Mouse (Mus musculus) CH12.LX (cell line): ENCODE measurements around the gene Arid5b. TPM values are rescaled to one million over a fixed set of nuclear protein-coding genes. Genes with fewer than 3 reads are reported as not detected.
A peak's percentile ranks its signal among the peaks of the same experiment; 100 is the strongest.

Source experiments
- DNase-seq: peaks from one replicate; pipeline ENCODE4 v3.0.0-alpha.2; 2013; ENCODE audit errors: extremely low read depth
- H3K27ac ChIP-seq: 2 replicates; pipeline ENCODE4 v1.5.1; 2012; ENCODE audit warnings: low read depth, mild to moderate bottlenecking, control low read depth, moderate library complexity; ENCODE audit not compliant: insufficient read depth
- H3K27me3 ChIP-seq: replicated peaks from 2 replicates; pipeline ENCODE3; 2012; ENCODE audit warnings: inconsistent platforms
- H3K36me3 ChIP-seq, 2 experiments: replicated peaks in 1 of 2; 2 replicates each; pipeline versions ENCODE3 to v1.6.1; 2012; ENCODE audit warnings: inconsistent platforms in 1 of 2, low read length in 1 of 2, mild to moderate bottlenecking in 1 of 2, mixed read lengths in 1 of 2, moderate library complexity in 1 of 2; ENCODE audit not compliant: control insufficient read depth in 1 of 2, insufficient read depth in 1 of 2
- H3K4me1 ChIP-seq, 2 experiments: 2 replicates each; pipeline ENCODE4 v1.6.1; 2012; ENCODE audit warnings: inconsistent platforms in 1 of 2, moderate library complexity in 1 of 2; ENCODE audit not compliant: insufficient read depth in 2 of 2, control insufficient read depth in 1 of 2
- H3K4me2 ChIP-seq: 2 replicates; pipeline ENCODE4 v1.6.1; 2012; ENCODE audit warnings: low read depth, mild to moderate bottlenecking, control low read depth; ENCODE audit not compliant: poor library complexity, insufficient read depth, severe bottlenecking
- H3K4me3 ChIP-seq, 3 experiments: fragments of 150-350 bp in 1 of 3; sonication (generic) in 1 of 3; replicated peaks in 1 of 3; 2 replicates each; pipeline versions ENCODE3 to v1.5.1; 2011 to 2012; ENCODE audit warnings: low read depth in 2 of 3, low read length in 2 of 3, mild to moderate bottlenecking in 2 of 3, moderate library complexity in 2 of 3, control low read depth in 1 of 3, improper control_type of control experiment in 1 of 3, inconsistent platforms in 1 of 3, mixed read lengths in 1 of 3; ENCODE audit not compliant: poor library complexity in 1 of 3
- H3K79me2 ChIP-seq: replicated peaks from 2 replicates; pipeline ENCODE4 v1.6.1; 2012; ENCODE audit warnings: mild to moderate bottlenecking, moderate library complexity; ENCODE audit not compliant: control insufficient read depth, poor library complexity, insufficient read depth, severe bottlenecking; ENCODE audit errors: extremely low read depth
- H3K9ac ChIP-seq: 2 replicates; pipeline ENCODE4 v1.6.1; 2012; ENCODE audit warnings: low read depth, mild to moderate bottlenecking, control low read depth, moderate library complexity; ENCODE audit not compliant: insufficient read depth
- H3K9me3 ChIP-seq: replicated peaks from 2 replicates; pipeline ENCODE3; 2012; ENCODE audit warnings: low read length, inconsistent platforms, mixed read lengths
- BHLHE40 ChIP-seq: IDR thresholded peaks from 2 replicates; pipeline ENCODE4 v1.6.1; 2011; ENCODE audit warnings: mild to moderate bottlenecking, low read depth, low read length, improper control_type of control experiment
- CHD1 ChIP-seq: IDR thresholded peaks from 2 replicates; pipeline ENCODE4 v1.6.1; 2012; ENCODE audit warnings: low read depth, low read length, improper control_type of control experiment, inconsistent platforms
- CHD2 ChIP-seq: IDR thresholded peaks from 2 replicates; pipeline ENCODE4 v1.6.1; 2011; ENCODE audit warnings: low read length, improper control_type of control experiment
- CTCF ChIP-seq, 2 experiments: IDR thresholded peaks in 1 of 2; conservative IDR thresholded peaks in 1 of 2; 2 replicates each; pipeline ENCODE4 v1.5.1; 2011 to 2012; ENCODE audit warnings: low read depth in 2 of 2, low read length in 2 of 2, improper control_type of control experiment in 1 of 2, inconsistent platforms in 1 of 2, mild to moderate bottlenecking in 1 of 2, moderate library complexity in 1 of 2
- E2F4 ChIP-seq: IDR thresholded peaks from 2 replicates; pipeline ENCODE4 v1.6.1; 2011; ENCODE audit warnings: low read depth, low read length, improper control_type of control experiment; ENCODE audit not compliant: insufficient replicate concordance
- ELF1 ChIP-seq: IDR thresholded peaks from 2 replicates; pipeline ENCODE4 v1.6.1; 2014; ENCODE audit warnings: low read depth, mild to moderate bottlenecking, inconsistent platforms, low read length, improper control_type of control experiment
- EP300 ChIP-seq: IDR thresholded peaks from 2 replicates; pipeline ENCODE4 v1.6.1; 2011; ENCODE audit warnings: low read length, improper control_type of control experiment
- HCFC1 ChIP-seq: IDR thresholded peaks from 2 replicates; pipeline ENCODE4 v1.6.1; 2012; ENCODE audit warnings: low read depth, mild to moderate bottlenecking, inconsistent platforms, low read length, improper control_type of control experiment
- IRF4 ChIP-seq: IDR thresholded peaks from 2 replicates; pipeline ENCODE4 v1.6.1; 2014; ENCODE audit warnings: low read depth, mild to moderate bottlenecking, inconsistent platforms, low read length, improper control_type of control experiment
- JUND ChIP-seq: conservative IDR thresholded peaks from 2 replicates; pipeline ENCODE4 v1.6.1; 2011; ENCODE audit warnings: low read depth, low read length, improper control_type of control experiment
- MAFK ChIP-seq: IDR thresholded peaks from 2 replicates; pipeline ENCODE4 v1.6.1; 2011; ENCODE audit warnings: low read length, improper control_type of control experiment; ENCODE audit not compliant: insufficient replicate concordance
- MAX ChIP-seq: IDR thresholded peaks from 2 replicates; pipeline ENCODE4 v1.6.1; 2011; ENCODE audit warnings: low read length, improper control_type of control experiment
- MAZ ChIP-seq: IDR thresholded peaks from 2 replicates; pipeline ENCODE4 v1.6.1; 2012; ENCODE audit warnings: low read depth, mild to moderate bottlenecking, inconsistent platforms, low read length, improper control_type of control experiment, moderate library complexity
- MXI1 ChIP-seq: IDR thresholded peaks from 2 replicates; pipeline ENCODE4 v1.6.1; 2011; ENCODE audit warnings: mild to moderate bottlenecking, low read depth, low read length, improper control_type of control experiment
- MYC ChIP-seq: IDR thresholded peaks from 2 replicates; pipeline ENCODE4 v1.6.1; 2011; ENCODE audit warnings: low read depth, mild to moderate bottlenecking, improper control_type of control experiment, low read length
- NRF1 ChIP-seq: IDR thresholded peaks from 2 replicates; pipeline ENCODE4 v1.6.1; 2014; ENCODE audit warnings: low read depth, mild to moderate bottlenecking, inconsistent platforms, low read length, improper control_type of control experiment, moderate library complexity
- PAX5 ChIP-seq: IDR thresholded peaks from 2 replicates; pipeline ENCODE4 v1.6.1; 2012; ENCODE audit warnings: low read length, inconsistent platforms, mixed read lengths
- SIN3A ChIP-seq: IDR thresholded peaks from 2 replicates; pipeline ENCODE4 v1.6.1; 2012; ENCODE audit warnings: low read length, improper control_type of control experiment, inconsistent platforms
- TBP ChIP-seq: conservative IDR thresholded peaks from 2 replicates; pipeline ENCODE4 v1.6.1; 2011; ENCODE audit warnings: low read depth, low read length, improper control_type of control experiment
- USF1 ChIP-seq: IDR thresholded peaks from 2 replicates; pipeline ENCODE4 v1.6.1; 2014; ENCODE audit warnings: low read depth, mild to moderate bottlenecking, inconsistent platforms, low read length, improper control_type of control experiment
- USF2 ChIP-seq: conservative IDR thresholded peaks from 2 replicates; pipeline ENCODE4 v1.6.1; 2011; ENCODE audit warnings: low read depth, low read length, improper control_type of control experiment
- ZC3H11A ChIP-seq: IDR thresholded peaks from 2 replicates; pipeline ENCODE4 v1.6.1; 2012; ENCODE audit warnings: low read depth, mild to moderate bottlenecking, inconsistent platforms, low read length, improper control_type of control experiment
- ZKSCAN1 ChIP-seq: IDR thresholded peaks from 2 replicates; pipeline ENCODE4 v1.6.1; 2012; ENCODE audit warnings: low read depth, inconsistent platforms, low read length, improper control_type of control experiment, borderline replicate concordance
- dilution Hi-C: fragments of 300-500 bp; cut with MboI; formaldehyde crosslinking; loops from 2 replicates; pipeline ENCODE4 v1.14.3; 2020; ENCODE audit warnings: low sequenced_read_pairs; ENCODE audit not compliant: extremely low pct_unique_long_range_greater_than_20kb, extremely low pct_ligation_motif_present
- in situ Hi-C: fragments of 300-500 bp; cut with MboI; formaldehyde crosslinking; loops from 3 replicates; pipeline ENCODE4 v1.14.3; 2019; ENCODE audit warnings: low sequenced_read_pairs, low pct_ligation_motif_present, low pct_unique_long_range_greater_than_20kb, mixed read lengths
- polyA plus RNA-seq: library from polyadenylated mRNA; unstranded; fragments of >175 nt; gene quantifications from 2 replicates; pipeline ENCODE4 v1.2.1, GENCODE M21; 2012; ENCODE audit warnings: low read depth; ENCODE audit not compliant: insufficient read length
- total RNA-seq, 2 experiments: library from RNA; depleted of rRNA; stranded (reverse); fragments of 300-350 nt in 1 of 2; fragments of >200 nt in 1 of 2; gene quantifications; 2 replicates each; pipeline ENCODE4 v1.2.3; 2012 to 2014

The Arid5b gene
- 1.2 and 1.8 TPM in 2 replicates for total RNA-seq (2012; rRNA removed)
- 1.1 and 1.3 TPM in 2 replicates for total RNA-seq (2014; rRNA removed)
- polyA plus RNA-seq, result 2.0 and 2.6 TPM in 2 replicates

- H3K79me2 ChIP-seq, result peaks cover 2% of the 10 kb centered on the region; the same call in 1 of the 2 replicates
- H3K36me3 ChIP-seq, result peaks cover 0 to 3% of the 10 kb centered on the region in 2 experiments
- H3K4me3 ChIP-seq, result peak within 1 kb of the TSS; percentile 63 to 83 (median 68)
- H3K4me2 ChIP-seq, result peak within 1 kb of the TSS; percentile 92
- H3K4me1 ChIP-seq, result peaks cover 3 to 29% of the 10 kb centered on the region in 2 experiments; a peak in 3 of 4 replicates
- in situ Hi-C loops (loop anchor here (10.0 kb wide), 1 partner anchor 114 kb away; no protein-coding TSS in a partner anchor), dilution Hi-C loops (no loop called here)
- peak; percentile 69 for DNase-seq
- no peaks in the 10 kb centered on the region for H3K27me3 ChIP-seq
- peak within 1 kb of the TSS; percentile 54; the same call in 1 of the 2 replicates for H3K27ac ChIP-seq
- H3K9ac ChIP-seq, result peak within 1 kb of the TSS; percentile 83
- H3K9me3 ChIP-seq, result no peaks in the 10 kb centered on the region
- 0 out of 2 replicates have a peak, but pooled peaks have one; percentile 24 for TF ChIP-seq SIN3A
- TF ChIP-seq TBP, result 0 out of 2 replicates have a peak, but pooled peaks have one; percentile 22
- TF ChIP-seq MYC, result no peak
Observed at GRCm38 (mm10) chr10:68278632-68279361, at the start of gene Arid5b. Arid5b (minus strand) TSS chr10:68278740.

- Histone ChIP-seq H3K27me3 (no peaks in the 10 kb centered on the region), H3K9ac (no peak overlapping the region), H3K4me3 (no peak overlapping the region), H3K79me2 (no peaks in the 10 kb centered on the region), H3K27ac (no peak overlapping the region), H3K4me1 (peaks cover 0 to 3% of the 10 kb centered on the region in 2 experiments; a peak in 1 of 4 replicates), H3K9me3 (no peaks in the 10 kb centered on the region), H3K4me2 (no peak overlapping the region), H3K36me3 (no peaks in the 10 kb centered on the region)
- peak; percentile 34; the same call in 1 of the 2 replicates for TF ChIP-seq MAFK
- no peak for TF ChIP-seq BHLHE40
- TF ChIP-seq USF1, result no peak
- DNase-seq, result no peak
- in situ Hi-C loops (no loop called here), dilution Hi-C loops (no loop called here)
Observed at GRCm38 (mm10) chr10:68325378-68325777, 46.8 kb upstream of the Arid5b start.

GRCm38 (mm10) chr10:68324061-68324460, 45.5 kb upstream of the Arid5b start:
- no peak for DNase-seq
- Histone ChIP-seq H3K9me3 (no peaks in the 10 kb centered on the region), H3K36me3 (no peaks in the 10 kb centered on the region), H3K9ac (no peak overlapping the region), H3K27me3 (no peaks in the 10 kb centered on the region), H3K4me3 (no peak overlapping the region), H3K27ac (no peak overlapping the region), H3K79me2 (no peaks in the 10 kb centered on the region), H3K4me2 (no peak overlapping the region), H3K4me1 (peaks cover 0 to 3% of the 10 kb centered on the region in 2 experiments; a peak in 1 of 4 replicates)
- dilution Hi-C loops (no loop called here), in situ Hi-C loops (no loop called here)
- TF ChIP-seq NRF1, result no peak
- no peak for TF ChIP-seq MXI1
- TF ChIP-seq IRF4, result no peak
- TF ChIP-seq MAX, result no peak
- no peak for TF ChIP-seq ZKSCAN1
- no peak for TF ChIP-seq MAZ
- no peak for TF ChIP-seq EP300
- TF ChIP-seq ZC3H11A, result no peak
- TF ChIP-seq ELF1, result no peak
- TF ChIP-seq CTCF (conservative IDR thresholded peaks at IDR 0.05 in 1 of 2, IDR thresholded peaks at IDR 0.05 in 1 of 2; ENCODE audit: low read depth in 2 of 2, low read length in 2 of 2), result no peak
- no peak for TF ChIP-seq CHD2
- TF ChIP-seq E2F4, result no peak
- no peak for TF ChIP-seq HCFC1
- no peak for TF ChIP-seq PAX5
- TF ChIP-seq JUND, result no peak
- TF ChIP-seq CHD1, result no peak
- TF ChIP-seq USF2, result no peak
- TF ChIP-seq BHLHE40, result no peak
